Mouse (Mus musculus) lung, adult 10 weeks (tissue): Measurements from ENCODE around the gene Lsmem1. TPM values are rescaled to one million over a fixed set of nuclear protein-coding genes. Genes with fewer than 3 reads are reported as not detected.

ENCODE experiments used
- polyA plus RNA-seq: library from polyadenylated mRNA; stranded (reverse); fragments of 350-450 nt; fragmentation: Illumina TruSeq; extraction: RNeasy Lipid Tissue Mini Kit (QIAGEN cat#74804); gene quantifications from one replicate; pipeline ENCODE4 v1.2.3, GENCODE M21; 2014; ENCODE audit warnings: low read depth, low replicate concordance; ENCODE audit not compliant: insufficient read depth

Gene Lsmem1
- polyA plus RNA-seq, result 0.31 TPM

DNA sequence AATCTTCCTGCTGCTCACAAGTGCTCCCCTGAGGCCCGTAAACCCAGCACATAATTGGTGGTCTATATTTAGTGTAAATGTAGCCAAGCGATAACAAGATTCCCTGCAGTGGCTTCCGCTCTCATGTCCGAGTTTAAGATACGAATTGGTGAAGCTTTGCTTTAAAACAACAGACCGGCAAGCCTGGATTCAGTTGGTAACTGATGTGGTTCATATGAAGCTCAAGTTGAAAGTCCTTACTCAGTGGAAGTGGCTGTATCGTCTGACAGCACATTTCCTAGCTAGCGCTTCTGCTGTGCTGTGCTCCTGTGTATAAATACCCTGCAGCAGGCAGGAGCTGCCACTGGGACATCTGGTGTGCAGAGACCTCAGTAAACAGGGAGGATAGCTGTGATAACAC lies at the start of gene Lsmem1:
Gene Lsmem1, minus strand, starts transcription at position 189 of the 400 bp plus-strand sequence.

DNA sequence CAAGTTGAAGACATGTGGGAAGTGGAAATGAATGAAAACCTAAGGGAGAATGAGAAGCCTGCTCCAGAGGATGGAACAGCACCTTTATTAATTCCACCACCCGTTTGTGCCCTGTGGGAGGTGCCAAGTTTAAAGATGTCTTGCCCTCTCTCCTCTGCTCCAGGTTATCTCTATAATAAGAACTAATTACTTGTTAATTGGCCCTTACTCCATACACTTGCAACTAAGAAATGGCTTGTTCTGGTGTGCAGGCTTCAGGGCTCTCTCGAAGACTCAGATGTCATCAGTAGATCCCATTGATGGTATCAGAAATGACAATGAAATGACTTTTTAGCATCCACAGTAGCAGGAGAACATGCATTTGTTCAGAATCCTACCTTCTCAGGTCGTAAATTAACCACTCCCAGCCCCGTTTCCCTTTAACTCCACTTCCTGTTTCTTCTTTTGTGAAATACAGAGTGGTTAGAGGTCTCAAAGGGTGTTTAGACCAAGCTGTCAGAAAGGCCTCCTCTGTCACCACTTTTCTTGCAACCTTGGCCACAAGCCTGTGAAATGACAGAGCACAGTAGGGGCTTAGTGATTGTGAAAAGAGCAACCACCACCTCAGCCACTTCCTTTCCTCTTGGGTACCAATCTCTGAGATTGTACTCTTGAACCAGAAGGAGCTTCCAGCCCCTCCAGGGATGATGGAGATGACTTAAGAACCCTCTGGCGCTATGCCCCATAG lies 49.3 kb upstream of the Lsmem1 start, which contains the start of gene Ifrd1:
Gene Ifrd1, minus strand, starts transcription at position 51 of the 727 bp plus-strand sequence.

DNA sequence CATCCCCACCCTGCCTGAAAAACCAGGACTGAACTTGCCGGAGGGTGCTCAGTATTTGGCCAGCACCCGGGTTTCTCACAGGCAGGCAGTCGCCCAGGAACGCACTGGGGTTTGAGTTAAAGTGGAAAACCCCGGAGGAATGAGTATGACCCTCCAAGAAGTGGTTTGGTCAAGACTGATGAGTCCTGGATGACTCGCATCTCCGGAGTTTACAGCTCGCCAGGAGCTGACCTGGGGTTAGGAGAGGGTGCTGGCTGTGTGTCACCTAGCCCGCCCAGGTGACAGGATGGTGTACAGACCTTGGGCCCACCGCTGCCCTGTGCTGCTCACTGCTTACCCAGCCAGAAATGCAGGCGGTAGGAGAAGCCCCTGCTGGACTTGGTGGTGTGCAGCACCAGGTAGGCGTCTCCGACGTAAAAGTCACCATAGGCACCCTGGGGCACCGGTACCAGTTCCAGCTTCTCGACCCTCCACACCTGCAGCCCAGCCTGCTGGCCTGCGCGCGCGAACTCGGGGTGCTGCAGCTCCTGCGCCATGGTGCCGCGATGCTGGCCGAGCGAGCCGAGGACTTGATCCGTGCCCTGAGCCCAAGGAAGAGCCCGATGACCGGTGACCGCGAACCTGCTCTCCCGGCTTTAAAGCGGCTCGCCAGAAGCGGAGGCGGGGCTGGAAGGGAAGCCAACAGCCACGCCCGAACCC lies 65.6 kb downstream of the Lsmem1 start, which contains the start of gene Scin:
Gene Scin, minus strand, starts transcription at position 656 of the 699 bp plus-strand sequence.

Other genes with a start within 250 kb of the Lsmem1 start
- 41.8 TPM for gene Arl4a, start 161.5 kb downstream of the Lsmem1 start, polyA plus RNA-seq
- 0.27 TPM for gene Scin, start 65.3 kb downstream of the Lsmem1 start, polyA plus RNA-seq
- gene Ifrd1, start 49.0 kb upstream of the Lsmem1 start, polyA plus RNA-seq, result 132 TPM
- 15.4 TPM for gene Zfp277, start 246.4 kb upstream of the Lsmem1 start, polyA plus RNA-seq
- gene Dock4, start 246.5 kb upstream of the Lsmem1 start, polyA plus RNA-seq, result 8.3 TPM